Mouse (Mus musculus): ENCODE results near the gene Srm.

Gene Srm

DNA sequence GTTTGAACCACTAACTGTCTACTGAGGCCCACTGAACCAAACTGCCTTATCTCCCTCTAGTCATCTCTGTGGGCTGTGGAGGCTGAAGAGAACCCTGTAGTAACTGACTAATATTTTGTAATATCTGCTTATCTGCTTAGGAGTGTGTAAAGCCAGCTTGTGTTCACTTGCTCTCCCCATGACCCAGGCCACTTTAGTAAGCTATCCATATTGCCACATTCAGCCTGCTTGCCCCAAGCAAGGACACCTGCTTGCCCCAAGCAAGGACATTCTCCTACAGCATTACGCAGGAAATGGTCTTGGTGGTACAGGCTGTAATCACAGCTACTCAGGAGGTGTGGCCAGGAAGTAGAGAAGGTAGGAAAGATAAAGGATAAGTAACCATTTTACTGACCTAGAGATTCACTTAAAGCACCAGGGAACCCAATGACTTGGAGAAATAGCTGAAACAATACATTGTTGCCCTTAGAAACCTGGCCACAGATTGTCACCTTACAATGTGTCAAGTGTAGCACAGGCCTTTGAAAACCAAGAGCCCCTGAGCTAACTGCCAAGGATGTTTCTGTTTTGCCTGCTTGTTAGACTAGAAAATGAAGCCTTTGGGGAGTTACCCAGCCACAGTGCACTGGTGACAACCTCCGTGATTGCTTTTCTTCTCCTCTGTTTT lies 42.2 kb downstream of the Srm start:
- DNase-seq (ENCODE audit: low read depth) = peak; percentile 91

- DNase-seq (ENCODE audit: low read depth) = no peak
Measured at GRCm38 (mm10) chr4:148635309-148635708, 44.0 kb downstream of the Srm start.

GRCm38 (mm10) chr4:148638302-148638701 lies 47.0 kb downstream of the Srm start:
- DNase-seq (ENCODE audit: low read depth) = no peak

GRCm38 (mm10) chr4:148639455-148639854 lies 48.2 kb downstream of the Srm start:
- no peak for DNase-seq (ENCODE audit: low read depth)

GRCm38 (mm10) chr4:148641121-148641520 lies 49.8 kb downstream of the Srm start:
- DNase-seq (ENCODE audit: low read depth) = no peak

DNA sequence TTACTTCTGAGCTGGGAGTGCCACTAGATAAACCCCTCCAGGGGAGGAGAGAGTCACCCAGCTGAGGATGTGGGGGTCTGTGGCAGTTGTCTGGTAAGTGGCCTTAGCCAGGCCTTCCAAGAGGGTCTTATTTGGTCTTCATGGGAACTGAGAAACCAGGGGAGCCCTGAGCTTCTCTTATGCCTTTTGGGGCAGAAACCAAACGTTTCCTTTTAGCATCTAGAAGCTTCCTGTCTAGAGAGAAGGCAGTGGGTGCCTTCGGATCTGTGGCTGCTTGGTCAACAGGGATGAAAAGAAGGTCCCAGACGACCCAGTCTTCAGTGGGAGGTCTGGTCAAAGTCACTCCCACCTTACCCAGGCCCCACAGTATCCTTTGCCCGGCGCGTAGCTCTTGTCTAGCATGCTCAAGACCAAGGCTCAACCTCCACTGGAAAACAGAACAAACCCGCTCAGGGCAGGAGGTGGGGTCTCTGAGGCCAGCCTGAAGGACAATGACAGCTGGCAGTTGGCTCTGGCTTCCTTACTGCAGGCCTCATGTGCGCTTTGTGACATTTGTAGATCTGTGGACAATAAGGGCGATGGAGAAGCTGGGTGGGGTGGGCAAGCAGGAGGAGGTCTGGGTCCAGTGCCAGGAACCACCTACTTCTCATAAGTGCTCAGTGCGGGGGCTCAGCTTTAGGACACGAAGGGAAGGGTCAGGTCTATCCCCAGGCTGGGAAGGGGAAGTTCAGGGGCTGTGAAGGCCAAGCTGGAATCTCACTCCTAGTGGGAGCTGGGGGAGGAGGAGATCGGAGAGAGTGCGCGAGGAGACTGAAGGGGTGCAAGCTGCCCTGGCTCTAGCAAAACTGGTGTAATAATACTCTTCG lies 52.2 kb downstream of the Srm start, which contains the start of gene Gm572:
Gm572 (plus strand) TSS at position 27 of the 866 bp plus-strand sequence.
- DNase-seq (ENCODE audit: low read depth) = peak; percentile 35

GRCm38 (mm10) chr4:148644157-148644511 lies 52.8 kb downstream of the Srm start:
- DNase-seq (ENCODE audit: low read depth) = peak; percentile 67
